Comparison of ENCODE assay signal across 12 mouse cellular contexts in the genomic region with DNA sequence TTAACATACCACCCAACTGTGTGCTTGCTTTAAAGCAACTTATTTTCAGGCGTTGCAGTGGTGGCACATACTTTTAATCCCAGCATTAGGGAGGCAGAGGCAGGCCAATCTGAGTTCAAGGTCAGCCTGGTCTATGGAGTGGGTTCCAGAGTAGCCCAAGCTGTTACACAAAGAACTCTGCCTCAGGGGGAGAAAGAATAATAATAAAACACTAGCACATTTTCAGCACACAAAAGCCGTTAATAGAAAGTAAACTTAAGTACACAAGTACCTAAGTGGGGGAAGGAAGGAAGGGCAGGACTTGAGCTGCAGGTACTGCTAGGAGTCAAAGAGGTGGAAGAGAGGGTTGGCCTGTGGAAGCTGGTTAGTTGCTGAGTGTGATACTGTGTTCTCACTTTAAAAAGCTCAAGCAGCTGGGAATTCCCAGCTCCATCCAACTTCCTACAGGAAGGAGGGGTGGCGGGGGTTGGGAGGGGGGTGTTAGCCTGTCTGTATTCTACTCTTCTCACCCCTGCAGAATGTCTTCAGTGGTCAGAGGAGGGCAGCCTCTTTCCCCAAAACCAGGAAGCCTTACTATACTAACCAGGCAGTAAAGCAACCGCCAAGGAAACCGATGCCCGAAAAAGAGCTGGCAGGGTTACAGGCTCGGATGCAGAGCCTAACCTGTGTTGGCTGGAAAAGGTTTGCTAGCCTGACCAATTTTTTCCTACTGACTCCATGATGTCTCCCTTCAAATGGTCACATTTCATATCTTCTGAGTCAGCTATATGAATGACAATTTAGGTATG. TPM values are rescaled to one million over a fixed set of nuclear protein-coding genes. Genes with fewer than 3 reads are reported as not detected.
DNase-seq lines count a peak whose midpoint lies in the region; ATAC-seq and TF ChIP-seq lines count a peak whose summit lies in the region.
"Had no signal": no experiment of that assay in that cellular context is flagged by ENCODE, and none has a peak within 500 bp of the region (broad histone marks: within the 10 kb centered on the region; RNA-seq: fewer than 3 reads in every experiment).

No protein-coding gene starts in this region.

- H3K4me1 ChIP-seq in kidney, postnatal 0 days (replicated peaks; ENCODE audit: insufficient read depth, low read length) = peaks cover 39% of the 10 kb centered on the region; the same call in 1 of the 2 replicates
- peaks cover 3% of the 10 kb centered on the region; the same call in 1 of the 2 replicates for H3K4me1 ChIP-seq in limb, embryonic 14.5 days (ENCODE audit: control insufficient read depth, insufficient read depth, low read length)

- no peak overlapping the region for H3K9ac ChIP-seq in kidney, postnatal 0 days (ENCODE audit: low read depth, low read length)
- H3K9ac ChIP-seq in limb, embryonic 14.5 days (ENCODE audit: low read depth, low read length, severe bottlenecking) = no peak overlapping the region

- DNase-seq in heart, adult 11 months = peak; percentile 91
- no peak for DNase-seq in heart, adult 18-20 months
- DNase-seq in kidney, postnatal 0 days (ENCODE audit: low spot score) = no peak
- DNase-seq in kidney, adult 18-20 months = no peak
- peak; percentile 64 for DNase-seq in 3T3-L1 (ENCODE audit: low read depth, low spot score)
- DNase-seq in limb, embryonic 14.5 days (ENCODE audit: low spot score) = no peak
- no peak for DNase-seq in right cerebral cortex, postnatal 14 days
- DNase-seq in left cerebral cortex, postnatal 4 days = no peak
- DNase-seq: gastrocnemius, postnatal 10 days; kidney, postnatal 4 days had no signal

- H3K4me2 ChIP-seq in kidney, postnatal 0 days (ENCODE audit: low read length) = no peak overlapping the region; the same call in 1 of the 2 replicates
- H3K4me2 ChIP-seq in limb, embryonic 14.5 days (replicated peaks; ENCODE audit: low read depth, low read length, severe bottlenecking) = no peak overlapping the region

- no peak for ATAC-seq in kidney, postnatal 0 days (replicated peaks; ENCODE audit: low FRiP score, low read depth)
- ATAC-seq in limb, embryonic 14.5 days (ENCODE audit: low FRiP score, low read depth) = no peak
- ATAC-seq: midbrain, embryonic 16.5 days had no signal

- 61% methylated on average over 7 of the region's 7 CpGs for WGBS in kidney, postnatal 0 days
- 78% methylated on average over 7 of the region's 7 CpGs for whole genome bisulfite sequencing in limb, embryonic 14.5 days

- peak overlapping the region; percentile 37 for H3K27ac ChIP-seq in kidney, postnatal 0 days
- H3K27ac ChIP-seq in limb, embryonic 14.5 days (replicated peaks; ENCODE audit: low read depth, low read length) = 0 out of 2 replicates have a peak overlapping the region, but pooled peaks have one; percentile 14

- H3K9me3 ChIP-seq in kidney, postnatal 0 days (replicated peaks; ENCODE audit: low read length) = no peaks in the 10 kb centered on the region
- no peaks in the 10 kb centered on the region for H3K9me3 ChIP-seq in limb, embryonic 14.5 days (ENCODE audit: control insufficient read depth, low read length)

- no peak for TF ChIP-seq CTCF in kidney, postnatal 0 days (IDR thresholded peaks at IDR 0.05; ENCODE audit: low read depth)

- no peak for TF ChIP-seq POLR2A in limb, embryonic 14.5 days (IDR thresholded peaks at IDR 0.05; ENCODE audit: borderline replicate concordance, extremely low read depth, insufficient read depth, insufficient read length)

- intact Hi-C loops in left cerebral cortex, postnatal 4 days (cut with DNase I) = no loop called here

- H3K27me3 ChIP-seq in kidney, postnatal 0 days (ENCODE audit: insufficient read depth, low read length) = no peaks in the 10 kb centered on the region
- H3K27me3 ChIP-seq in limb, embryonic 14.5 days (ENCODE audit: control insufficient read depth, insufficient read depth, low read length) = no peaks in the 10 kb centered on the region

- no peak overlapping the region for H3K4me3 ChIP-seq in kidney, postnatal 0 days (replicated peaks; ENCODE audit: low read depth, low read length)
- H3K4me3 ChIP-seq in limb, embryonic 14.5 days (replicated peaks; ENCODE audit: low read length) = no peak overlapping the region

- H3K36me3 ChIP-seq in kidney, postnatal 0 days (ENCODE audit: insufficient read depth, low read length) = peaks cover 7% of the 10 kb centered on the region; the same call in 1 of the 2 replicates
- H3K36me3 ChIP-seq in limb, embryonic 14.5 days (ENCODE audit: control insufficient read depth, insufficient read depth, low read length) = 0 out of 2 replicates have a peak, but pooled peaks cover 7% of the 10 kb centered on the region

RNA-seq across cellular contexts. Expression of gene Zfp787, which starts 9.4 kb away (rescaled TPM):
- 10 to 100 TPM; 31.3 to 32.3 TPM for total RNA-seq in heart, adult 18-20 months (2021)
- polyA plus RNA-seq in kidney, postnatal 0 days (2015; fragmentation: Nextera tagmentation; extraction: Ambion mirVana) = 60.1 and 72.0 TPM in 2 replicates
- 45.9 and 55.3 TPM in 2 replicates for polyA plus RNA-seq in limb, embryonic 14.5 days (2012; rRNA removed)
- 13.7 and 14.4 TPM in 2 replicates for polyA plus RNA-seq in limb, embryonic 14.5 days (2014; fragmentation: Nextera tagmentation; extraction: Ambion mirVana)
- total RNA-seq in left cerebral cortex, postnatal 4 days (2021) = 10 to 100 TPM; 35.1 to 36.1 TPM

RNA-seq across cellular contexts. Expression of gene Zfp444, which starts 25.6 kb away (rescaled TPM):
- total RNA-seq in heart, adult 18-20 months (2021) = 10 to 100 TPM; 12.3 to 13.6 TPM
- polyA plus RNA-seq in kidney, postnatal 0 days (2015; fragmentation: Nextera tagmentation; extraction: Ambion mirVana) = 66.2 and 66.3 TPM in 2 replicates
- 50.6 and 73.3 TPM in 2 replicates for polyA plus RNA-seq in limb, embryonic 14.5 days (2012; rRNA removed)
- 54.2 and 62.5 TPM in 2 replicates for polyA plus RNA-seq in limb, embryonic 14.5 days (2014; fragmentation: Nextera tagmentation; extraction: Ambion mirVana)
- 10 to 100 TPM; 66.3 to 68.0 TPM for total RNA-seq in left cerebral cortex, postnatal 4 days (2021)

RNA-seq across cellular contexts. Expression of gene Galp, which starts 50.5 kb away (rescaled TPM):
- not detected for total RNA-seq in heart, adult 18-20 months (2021)
- not detected in 2 replicates for polyA plus RNA-seq in kidney, postnatal 0 days (2015; fragmentation: Nextera tagmentation; extraction: Ambion mirVana)
- polyA plus RNA-seq in limb, embryonic 14.5 days (2012; rRNA removed) = not detected in 2 replicates
- not detected in 2 replicates for polyA plus RNA-seq in limb, embryonic 14.5 days (2014; fragmentation: Nextera tagmentation; extraction: Ambion mirVana)
- total RNA-seq in left cerebral cortex, postnatal 4 days (2021) = not detected
- total RNA-seq: gastrocnemius, postnatal 10 days; left cerebral cortex, postnatal 25 days had no signal
- polyA plus RNA-seq: midbrain, embryonic 16.5 days had no signal

Comparison
In these comparisons a context has a peak if more than half of its experiments do, and no peak if none do; other contexts are left out.
1. DNase-seq: peak in heart, adult 11 months (single experiment) and 3T3-L1 (single experiment); none in heart, adult 18-20 months (0 of 2), kidney, postnatal 0 days (single experiment), kidney, adult 18-20 months (single experiment), limb, embryonic 14.5 days (single experiment), right cerebral cortex, postnatal 14 days (single experiment) and left cerebral cortex, postnatal 4 days (single experiment).
2. RNA of gene Zfp444, which starts 25.6 kb away (total RNA-seq): 66.3 to 68.0 TPM in left cerebral cortex, postnatal 4 days; 12.3 to 13.6 TPM in heart, adult 18-20 months; every median in the first group is over 4 times any median in the second.